Mouse (Mus musculus): ENCODE data around the gene Baiap2.

- TF ChIP-seq CTCF (IDR thresholded peaks at IDR 0.05; ENCODE audit: borderline replicate concordance, insufficient read depth, low read length) (no peak), POLR2A (IDR thresholded peaks at IDR 0.05; ENCODE audit: low read depth, low read length) (no peak)
Measured at GRCm38 (mm10) chr11:120019542-120020440, 77.2 kb downstream of the Baiap2 start.
